Mouse (Mus musculus) small intestine, adult 2 months (tissue): ENCODE results near the gene Bcor.

Source experiments
- CTCF ChIP-seq: fragments of 200-500 bp; IDR thresholded peaks from 2 replicates; pipeline ENCODE4 v1.5.1; 2012; ENCODE audit warnings: low read depth, mild to moderate bottlenecking, control low read depth, inconsistent platforms, low read length, moderate library complexity, mixed read lengths; ENCODE audit not compliant: insufficient replicate concordance, insufficient read length; ENCODE audit errors: extremely low read depth
- POLR2A ChIP-seq: fragments of 200-500 bp; IDR thresholded peaks from 2 replicates; pipeline ENCODE4 v1.6.1; 2012; ENCODE audit warnings: low read depth, mild to moderate bottlenecking, control low read depth, inconsistent platforms, low read length, moderate library complexity

GRCm38 (mm10) chrX:12159534-12159881 lies 647 bp downstream of the Bcor start:
- no peak for TF ChIP-seq POLR2A
- no peak for TF ChIP-seq CTCF
